Mouse (Mus musculus) olfactory bulb, adult 2 months (tissue): ENCODE measurements around the gene Pkm. TPM values are rescaled to one million over a fixed set of nuclear protein-coding genes. Genes with fewer than 3 reads are reported as not detected.

Experiments
- H3K27ac ChIP-seq: fragments of 200-500 bp; 2 replicates; pipeline ENCODE4 v1.5.1; 2012; ENCODE audit warnings: low read depth, low read length; ENCODE audit not compliant: insufficient read depth
- H3K4me1 ChIP-seq: fragments of 200-500 bp; 2 replicates; pipeline ENCODE4 v1.6.1; 2012; ENCODE audit warnings: low read length; ENCODE audit not compliant: control insufficient read depth, insufficient read depth
- H3K4me3 ChIP-seq: fragments of 200-500 bp; 2 replicates; pipeline ENCODE4 v1.5.1; 2012; ENCODE audit warnings: mild to moderate bottlenecking, low read depth, low read length, moderate library complexity; ENCODE audit not compliant: insufficient read depth
- CTCF ChIP-seq: fragments of 200-500 bp; IDR thresholded peaks from 2 replicates; pipeline ENCODE4 v1.5.1; 2012; ENCODE audit warnings: low read depth, mild to moderate bottlenecking, low read length, moderate library complexity; ENCODE audit not compliant: insufficient read depth
- POLR2A ChIP-seq: fragments of 200-500 bp; IDR thresholded peaks from 2 replicates; pipeline ENCODE4 v1.6.1; 2012; ENCODE audit warnings: mild to moderate bottlenecking, low read depth, low read length, moderate library complexity; ENCODE audit not compliant: insufficient read depth
- WGBS: fragments of 180-500 bp; shearing (Covaris S2); methylation state at CpG from one replicate; pipeline ENCODE4 v1.1.7; 2018; 5-methylcytosine and 5-hydroxymethylcytosine counted together
- polyA plus RNA-seq: library from polyadenylated mRNA; stranded (reverse); fragments of >200 nt; gene quantifications from 2 replicates; pipeline ENCODE4 v1.2.4, GENCODE M21; 2012; ENCODE audit warnings: low replicate concordance; ENCODE audit not compliant: missing spikeins, insufficient read depth, insufficient read length

Gene Pkm
- polyA plus RNA-seq, 1 experiment = 209 TPM

DNA sequence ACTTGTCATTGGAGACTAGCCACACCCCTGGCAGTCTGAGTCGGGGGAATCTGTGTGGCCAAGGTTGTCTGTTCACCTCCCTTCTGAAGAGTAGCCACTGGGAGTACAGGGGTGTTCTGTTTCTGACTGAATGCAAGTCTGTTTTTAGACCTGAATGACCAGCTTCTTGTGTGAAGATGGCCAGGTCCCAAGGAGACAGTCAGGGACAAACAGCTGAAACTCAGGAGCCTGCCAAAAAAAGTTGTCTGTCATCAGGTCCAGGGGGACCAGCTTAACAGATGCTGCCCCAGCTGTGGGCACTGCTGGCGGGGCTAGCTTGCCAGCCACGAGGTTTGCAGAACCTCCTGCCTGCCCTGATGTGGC is 39.3 kb downstream of the Pkm start:
- Histone ChIP-seq H3K27ac (no peak overlapping the region), H3K4me1 (peaks cover 10% of the 10 kb centered on the region), H3K4me3 (no peak overlapping the region)
- WGBS = 43% methylated on average over 3 of the region's 3 CpGs
- TF ChIP-seq CTCF = no peak
- TF ChIP-seq POLR2A = no peak

- Histone ChIP-seq H3K4me3 (no peak overlapping the region), H3K4me1 (peaks cover 10% of the 10 kb centered on the region), H3K27ac (no peak overlapping the region)
- TF ChIP-seq POLR2A (no peak), CTCF (no peak)
- WGBS = 89% methylated on average over 3 of the region's 3 CpGs
Observed at GRCm38 (mm10) chr9:59696381-59696780, 40.2 kb downstream of the Pkm start.

GRCm38 (mm10) chr9:59701094-59701493 is 44.9 kb downstream of the Pkm start:
- no peaks in the 10 kb centered on the region; the same call in 1 of the 2 replicates for H3K4me1 ChIP-seq
- no peak overlapping the region for H3K27ac ChIP-seq
- H3K4me3 ChIP-seq = no peak overlapping the region
- no peak for TF ChIP-seq CTCF
- no peak for TF ChIP-seq POLR2A
- 67% methylated on average over 7 of the region's 7 CpGs for WGBS

DNA sequence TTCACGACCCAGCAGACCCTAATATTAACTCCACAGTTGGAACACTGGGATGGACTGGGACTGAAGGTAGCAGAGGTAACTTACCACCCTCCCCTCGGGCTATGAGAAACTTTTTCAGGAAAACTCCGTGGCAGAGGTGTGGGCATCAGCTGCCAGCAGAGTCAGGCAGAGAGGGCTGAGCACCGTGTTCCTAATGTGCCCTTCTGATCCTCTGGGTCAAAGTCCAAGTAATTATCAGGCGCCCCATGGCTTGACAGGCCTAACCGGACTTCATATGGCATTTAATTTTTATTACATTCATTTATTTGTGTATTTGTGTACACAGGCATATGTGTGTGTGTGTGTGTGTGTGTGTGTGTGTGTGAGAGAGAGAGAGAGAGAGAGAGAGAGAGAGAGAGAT is 46.9 kb downstream of the Pkm start:
- no peaks in the 10 kb centered on the region; the same call in 1 of the 2 replicates for H3K4me1 ChIP-seq
- 81% methylated on average over 6 of the region's 6 CpGs for WGBS
- TF ChIP-seq CTCF (no peak), POLR2A (no peak)
- no peak overlapping the region for H3K4me3 ChIP-seq
- no peak overlapping the region for H3K27ac ChIP-seq

GRCm38 (mm10) chr9:59706850-59707825 is 51.0 kb downstream of the Pkm start:
- H3K4me3 ChIP-seq = no peak overlapping the region
- WGBS = 76% methylated on average over 10 of the region's 10 CpGs
- TF ChIP-seq CTCF (no peak), POLR2A (no peak)

GRCm38 (mm10) chr9:59709225-59709624 is 53.1 kb downstream of the Pkm start:
- TF ChIP-seq CTCF (no peak), POLR2A (no peak)
- no peak overlapping the region for H3K27ac ChIP-seq
- no peak overlapping the region for H3K4me3 ChIP-seq
- 67% methylated on average over 3 of the region's 3 CpGs for WGBS
- H3K4me1 ChIP-seq = no peaks in the 10 kb centered on the region

More at GRCm38 (mm10) chr9:59706850-59707825, 51.0 kb downstream of the Pkm start:
- no peak overlapping the region for H3K27ac ChIP-seq
- H3K4me1 ChIP-seq = no peaks in the 10 kb centered on the region; the same call in 1 of the 2 replicates

DNA sequence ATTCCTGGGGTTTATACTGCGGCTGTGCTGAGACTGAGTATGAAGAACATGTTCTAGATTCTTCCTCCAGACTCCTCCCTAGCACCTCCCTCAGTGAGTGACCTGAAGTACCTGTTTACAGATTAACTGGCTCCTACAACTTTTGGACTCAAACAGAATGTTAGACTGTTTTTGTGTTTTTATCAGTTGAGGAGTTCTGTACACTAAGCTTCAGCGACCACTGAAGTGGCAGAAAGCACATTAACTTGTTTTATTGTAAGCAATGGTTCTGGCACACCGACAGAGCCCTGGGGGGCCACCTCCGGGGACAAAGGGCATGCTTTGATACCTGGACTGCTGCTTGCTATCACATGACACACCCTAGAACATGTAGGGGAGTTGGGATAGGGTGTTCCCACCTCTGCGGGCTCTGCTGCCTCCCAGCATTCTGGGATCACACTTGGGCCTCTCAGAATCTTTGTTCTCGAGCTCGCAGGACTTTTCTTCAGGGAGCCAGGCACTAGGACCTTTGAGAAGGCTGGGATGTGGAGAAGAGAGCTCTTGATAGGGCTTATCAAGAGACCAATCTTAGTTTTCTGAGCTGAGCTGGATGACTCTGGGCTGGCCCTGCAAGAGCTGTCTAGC is 60.2 kb downstream of the Pkm start:
- H3K4me1 ChIP-seq = no peaks in the 10 kb centered on the region
- TF ChIP-seq POLR2A = no peak
- TF ChIP-seq CTCF = no peak
- no peak overlapping the region for H3K4me3 ChIP-seq
- WGBS = 68% methylated on average over 7 of the region's 7 CpGs
- H3K27ac ChIP-seq = no peak overlapping the region

DNA sequence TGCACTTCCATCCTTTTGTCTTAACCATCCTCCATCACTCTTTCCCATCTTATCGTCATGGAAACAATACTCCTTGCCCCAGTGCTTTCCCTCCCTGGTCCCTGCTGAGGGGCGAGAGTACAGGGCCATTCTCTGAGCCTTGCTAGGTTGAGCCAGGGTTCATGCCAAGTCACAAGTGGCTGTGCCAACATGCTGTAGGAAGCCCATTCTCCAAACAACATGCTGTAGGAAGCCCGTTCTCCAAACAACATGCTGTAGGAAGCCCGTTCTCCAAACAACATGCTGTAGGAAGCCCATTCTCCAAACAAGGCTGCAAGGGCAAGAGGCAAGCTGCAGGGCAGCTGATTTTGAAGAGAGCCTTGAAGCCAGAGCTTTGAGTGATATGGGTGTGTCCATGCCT is 62.1 kb downstream of the Pkm start:
- WGBS = 73% methylated on average over 4 of the region's 4 CpGs
- TF ChIP-seq CTCF (no peak), POLR2A (no peak)
- Histone ChIP-seq H3K4me3 (no peak overlapping the region), H3K27ac (no peak overlapping the region), H3K4me1 (peaks cover under 1% of the 10 kb centered on the region)

DNA sequence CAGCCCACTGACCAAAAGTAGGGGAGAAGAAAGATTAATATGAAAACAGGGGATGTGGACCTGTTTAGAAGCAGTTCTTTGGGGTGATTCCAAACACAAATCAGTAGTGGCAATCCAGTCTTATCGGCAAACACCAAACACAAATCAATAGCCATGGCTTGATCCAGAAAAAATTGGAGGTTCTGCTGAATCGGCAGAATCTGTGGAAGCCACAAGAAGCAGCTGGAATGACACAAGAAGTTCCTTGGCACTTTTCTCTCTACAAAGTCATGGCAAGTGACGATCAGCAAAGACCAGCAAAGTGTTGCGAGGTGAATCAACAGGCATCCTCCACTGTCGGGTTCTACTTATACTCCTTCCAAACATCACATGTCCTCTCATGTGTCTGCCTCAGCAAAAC is 65.0 kb downstream of the Pkm start:
- Histone ChIP-seq H3K4me3 (no peak overlapping the region), H3K27ac (no peak overlapping the region), H3K4me1 (peaks cover 9% of the 10 kb centered on the region)
- WGBS = 88% methylated on average over 5 of the region's 5 CpGs
- TF ChIP-seq CTCF = no peak
- no peak for TF ChIP-seq POLR2A
